Mouse (Mus musculus) granulocyte monocyte progenitor cell, adult 5-6 weeks (primary cell): ENCODE results near the gene Dgkd. TPM values are rescaled to one million over a fixed set of nuclear protein-coding genes. Genes with fewer than 3 reads are reported as not detected.
A peak's percentile ranks its signal among the peaks of the same experiment; 100 is the strongest.

Experiments
- ATAC-seq: replicated peaks from 2 replicates; pipeline ENCODE4 v1.8.0; 2016; ENCODE audit warnings: mild to moderate bottlenecking, moderate TSS enrichment, inconsistent platforms; ENCODE audit not compliant: poor library complexity, severe bottlenecking
- total RNA-seq, 2 experiments: library from RNA; stranded (forward) in 1 of 2; stranded (reverse) in 1 of 2; fragments of 200-712, 200-1000 nt in 1 of 2; fragments of >200 nt in 1 of 2; fragmentation: Nextera tagmentation in 1 of 2; gene quantifications; 2 replicates each; pipeline ENCODE4 v1.2.3; 2014 to 2017

Gene Dgkd
- total RNA-seq, 2 experiments from 2014 or later: 53.7 to 92.2 TPM

DNA sequence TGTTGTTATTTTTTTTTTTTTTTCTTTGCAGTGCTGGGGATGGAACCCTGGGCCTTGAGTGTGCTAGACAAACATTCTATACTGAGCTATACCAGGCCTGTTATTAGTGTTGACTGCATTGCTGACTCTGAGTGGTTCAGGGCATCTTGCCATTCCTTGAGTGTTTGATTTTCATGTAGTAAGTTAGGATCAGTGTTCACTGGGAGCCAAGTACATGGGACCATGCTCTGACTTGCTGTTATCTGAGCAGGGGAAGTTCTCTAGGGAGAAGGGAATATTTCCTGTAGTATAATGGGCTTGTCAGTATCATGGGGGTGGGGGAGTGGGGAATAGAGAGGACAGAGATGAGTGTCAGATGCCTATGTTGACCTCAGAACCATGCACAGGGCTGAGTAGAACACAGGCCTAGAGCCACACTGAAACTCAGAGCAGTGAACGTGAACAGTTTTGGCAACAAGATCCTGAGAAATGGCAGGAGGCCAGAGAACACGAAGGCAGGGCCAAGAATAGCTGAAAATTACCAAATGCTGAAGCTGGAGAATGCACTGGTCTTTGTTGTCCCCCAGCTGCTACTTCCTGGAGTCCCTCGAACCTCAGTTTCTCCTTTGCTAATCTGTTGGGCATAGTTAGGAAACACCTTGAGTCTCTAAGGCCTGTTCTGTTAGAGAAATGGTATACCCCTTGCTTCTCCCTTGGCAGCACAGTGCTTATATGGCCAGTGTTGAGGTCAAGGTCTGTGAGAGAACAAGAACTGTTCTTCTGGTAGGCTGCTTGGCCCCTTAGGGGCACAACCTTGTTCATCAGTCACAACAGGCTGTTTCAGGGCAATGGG, 26.6 kb downstream of the Dgkd start:
- no peak for ATAC-seq

DNA sequence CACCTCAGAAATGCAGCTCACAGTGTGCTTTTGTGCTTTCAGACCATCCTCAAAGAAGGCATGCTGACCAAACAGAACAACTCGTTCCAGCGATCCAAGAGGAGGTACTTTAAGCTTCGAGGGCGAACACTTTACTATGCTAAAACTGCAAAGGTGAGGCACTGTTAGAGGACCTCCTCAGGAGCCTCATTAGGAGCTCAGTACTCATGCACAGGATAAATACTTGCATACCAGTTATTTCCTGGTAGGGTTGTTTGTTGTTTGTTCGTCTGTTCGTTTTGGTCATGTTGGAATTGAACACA, 27.2 kb downstream of the Dgkd start:
- no peak for ATAC-seq

- no peak for ATAC-seq
Measured at GRCm38 (mm10) chr1:87880856-87881255, 27.8 kb downstream of the Dgkd start.

DNA sequence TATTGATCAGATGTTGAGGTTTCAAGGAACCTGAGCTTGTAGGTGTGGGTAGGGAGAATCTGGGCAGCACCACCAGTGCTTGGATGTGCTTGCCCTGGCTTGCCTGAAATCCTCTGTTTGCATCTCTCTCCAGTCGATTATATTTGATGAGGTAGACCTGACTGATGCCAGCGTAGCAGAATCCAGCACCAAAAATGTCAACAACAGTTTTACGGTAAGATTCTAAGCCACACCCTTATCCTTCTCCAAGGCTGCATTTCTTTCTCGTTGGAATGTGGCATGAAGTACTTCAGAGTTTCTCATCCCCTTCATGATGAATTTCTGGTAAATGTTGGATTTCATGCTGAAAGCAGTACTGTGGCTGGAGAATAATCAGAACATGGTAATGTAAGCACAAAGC, 28.6 kb downstream of the Dgkd start:
- ATAC-seq: no peak

DNA sequence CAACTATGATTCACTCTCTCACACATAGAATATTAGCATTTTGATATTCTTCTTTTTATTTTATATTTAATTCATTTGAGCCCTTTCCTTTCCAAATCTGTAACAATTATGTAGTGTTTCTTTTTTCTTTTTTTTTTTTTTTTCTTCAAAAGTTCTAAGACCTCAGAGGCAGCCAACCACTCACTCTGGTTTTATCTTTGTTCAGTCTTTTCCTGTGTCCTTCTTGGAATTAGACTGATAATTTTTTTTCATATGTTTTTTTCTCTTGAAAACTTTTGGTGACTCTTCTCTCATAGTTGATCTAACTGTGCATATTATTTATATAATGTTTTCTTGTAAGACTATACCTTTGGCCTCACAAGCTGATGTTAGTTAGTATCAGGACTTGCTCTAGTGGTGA, 29.5 kb downstream of the Dgkd start:
- no peak for ATAC-seq

GRCm38 (mm10) chr1:87890960-87891359, 37.9 kb downstream of the Dgkd start:
- ATAC-seq: no peak

GRCm38 (mm10) chr1:87891634-87892033, 38.5 kb downstream of the Dgkd start:
- ATAC-seq: no peak

DNA sequence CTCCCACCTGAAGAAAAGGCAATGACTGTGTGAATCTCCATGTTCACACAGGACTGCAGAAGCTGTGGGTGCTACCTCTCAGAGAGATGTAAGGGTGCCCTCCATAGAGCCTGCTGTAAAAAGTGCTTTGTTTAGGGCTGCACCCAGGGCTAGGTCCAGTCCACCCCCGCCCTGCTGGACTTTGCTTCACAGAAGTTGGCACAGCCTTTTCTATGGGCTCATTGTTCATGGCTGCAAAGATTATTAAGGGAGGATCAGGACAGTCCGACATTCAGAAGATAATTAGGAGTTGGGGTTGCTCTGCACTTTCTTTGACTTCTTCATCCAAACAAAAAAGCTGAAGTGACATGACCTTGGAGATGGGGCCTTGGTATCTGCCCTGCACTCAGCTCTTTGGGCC, 39.4 kb downstream of the Dgkd start:
- no peak for ATAC-seq

DNA sequence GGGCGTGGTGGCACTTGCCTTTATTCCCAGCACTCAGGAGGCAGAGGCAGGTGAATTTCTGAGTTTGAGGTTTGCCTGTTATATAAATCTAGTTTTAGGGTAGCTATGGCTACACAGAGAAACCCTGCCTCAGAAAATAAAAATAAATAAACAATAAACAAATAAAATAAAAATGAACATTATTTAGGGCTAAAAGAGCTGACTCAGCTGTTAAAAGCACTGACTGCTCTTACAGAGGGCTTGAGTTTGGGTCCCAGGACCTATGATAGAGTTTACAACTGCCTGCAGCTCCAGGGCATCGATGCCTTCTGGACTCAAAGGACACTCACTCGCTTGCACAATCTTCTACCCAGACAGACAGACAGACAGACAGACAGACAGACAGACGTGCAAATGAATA, 40.3 kb downstream of the Dgkd start:
- ATAC-seq: no peak

DNA sequence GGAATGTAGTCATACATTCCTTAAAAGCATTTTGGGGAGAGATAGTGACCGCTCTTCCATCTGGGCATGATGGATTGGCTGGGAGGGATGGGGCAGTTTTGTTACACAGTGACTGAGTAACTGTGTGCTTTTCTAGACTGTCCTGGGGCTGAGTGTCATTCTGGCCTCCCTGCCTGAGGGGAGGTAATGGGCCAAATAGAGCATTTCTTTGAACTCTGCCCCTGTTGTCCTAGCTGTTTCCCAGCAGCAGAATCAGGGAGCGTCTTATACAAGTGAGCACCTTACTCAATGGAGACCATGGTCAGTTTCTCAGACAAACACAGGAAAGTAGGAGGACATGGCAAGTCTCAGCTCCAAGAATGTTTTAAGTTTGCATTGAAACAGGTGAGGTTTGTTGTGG, 43.8 kb downstream of the Dgkd start:
- no peak for ATAC-seq

DNA sequence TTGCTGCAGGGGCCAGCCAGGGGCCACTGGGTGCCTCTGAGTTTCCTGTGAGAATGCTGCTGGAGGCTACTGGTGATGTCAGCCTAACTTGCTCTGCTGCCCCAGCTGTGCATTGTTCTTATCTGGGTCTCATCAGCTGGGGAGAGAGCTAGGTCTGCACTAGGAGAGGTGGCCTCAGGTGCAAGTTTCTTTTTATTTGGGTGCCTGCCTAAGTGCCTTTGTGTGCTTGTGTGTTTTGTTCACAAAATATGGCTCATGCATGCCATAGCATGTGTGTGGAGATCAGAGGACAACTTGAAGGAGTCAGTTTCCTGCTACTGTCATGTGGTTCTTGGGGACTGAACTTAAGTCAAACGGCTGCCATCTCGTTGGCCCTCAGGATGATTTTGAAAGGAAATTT, 46.6 kb downstream of the Dgkd start:
- ATAC-seq: no peak

GRCm38 (mm10) chr1:87900979-87901378, 47.9 kb downstream of the Dgkd start:
- peak; percentile 99 for ATAC-seq

GRCm38 (mm10) chr1:87902186-87902585, 49.1 kb downstream of the Dgkd start:
- ATAC-seq: no peak

DNA sequence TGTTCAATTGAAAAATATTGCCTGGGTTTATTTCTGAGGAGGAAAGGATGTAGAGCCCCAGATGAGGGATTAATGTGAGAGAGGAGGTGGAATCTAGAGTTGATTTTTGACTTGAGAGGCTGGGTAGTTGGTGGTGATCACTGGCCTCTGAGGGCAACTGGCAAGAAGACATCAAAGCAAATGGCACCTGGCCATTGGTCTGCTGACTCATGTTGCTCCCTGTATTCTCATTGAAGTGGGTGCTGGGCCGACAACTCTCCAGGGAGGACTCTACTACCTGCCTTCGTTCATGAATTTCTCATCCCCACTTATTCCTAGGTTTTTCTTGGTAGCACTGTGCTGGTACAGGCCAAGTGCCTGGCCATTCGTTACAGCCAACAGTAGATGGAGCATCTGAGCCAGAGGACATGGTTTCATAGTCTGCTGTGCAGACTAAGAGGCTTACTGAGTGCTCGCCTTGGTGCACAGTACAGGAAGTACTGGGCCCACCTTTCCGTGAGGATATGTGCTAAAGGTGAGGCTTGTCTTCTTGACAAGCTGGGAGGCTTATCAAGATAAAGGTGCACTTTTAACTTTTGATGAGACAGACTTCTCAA, 53.4 kb downstream of the Dgkd start:
- ATAC-seq: no peak

GRCm38 (mm10) chr1:87908006-87908405, 54.9 kb downstream of the Dgkd start:
- ATAC-seq: no peak

DNA sequence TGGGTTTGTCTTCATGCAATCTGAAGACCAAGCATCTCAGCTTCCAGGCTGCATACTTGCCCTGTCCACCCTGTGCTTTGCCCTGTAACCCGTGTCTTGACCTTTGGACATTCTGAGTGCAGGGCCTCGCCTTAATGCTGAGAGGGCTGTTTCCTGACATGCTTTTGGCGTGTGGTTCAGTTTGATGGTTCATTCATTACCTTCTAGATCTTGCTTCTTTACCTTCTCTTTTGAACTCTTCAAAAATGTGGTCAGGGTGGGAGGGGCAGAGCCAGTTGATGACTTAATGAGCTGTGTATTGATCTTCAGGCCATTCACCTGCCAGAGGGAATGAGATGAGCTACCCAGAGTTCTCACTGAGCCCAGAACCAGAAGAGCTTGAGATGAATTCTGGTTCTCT, 55.6 kb downstream of the Dgkd start:
- ATAC-seq: no peak

- no peak for ATAC-seq
Measured at GRCm38 (mm10) chr1:87909565-87909964, 56.5 kb downstream of the Dgkd start.

GRCm38 (mm10) chr1:87910428-87910827, 57.3 kb downstream of the Dgkd start:
- ATAC-seq: no peak; the same call in 1 of the 2 replicates

DNA sequence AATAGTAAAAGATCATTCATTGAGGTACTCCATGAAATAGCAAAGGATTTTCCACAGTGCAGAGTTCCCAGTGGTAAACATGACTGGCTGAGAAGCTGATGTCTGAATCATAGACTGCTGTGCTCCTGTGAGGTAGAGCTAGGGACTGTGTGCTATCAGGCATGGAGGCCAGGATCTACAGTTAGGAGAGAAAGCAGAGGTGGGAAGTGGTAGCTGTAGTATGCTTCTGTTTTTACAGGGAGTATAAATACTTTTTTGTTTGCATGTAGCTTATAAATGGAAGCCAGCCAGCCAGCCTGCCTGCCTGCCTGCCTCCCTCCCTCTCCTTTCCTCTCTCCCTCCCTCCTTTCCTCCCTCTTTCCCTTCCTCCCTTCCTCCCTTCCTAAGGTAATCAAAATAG, 60.3 kb downstream of the Dgkd start:
- ATAC-seq: no peak

GRCm38 (mm10) chr1:87917361-87917760, 64.3 kb downstream of the Dgkd start:
- ATAC-seq: no peak

DNA sequence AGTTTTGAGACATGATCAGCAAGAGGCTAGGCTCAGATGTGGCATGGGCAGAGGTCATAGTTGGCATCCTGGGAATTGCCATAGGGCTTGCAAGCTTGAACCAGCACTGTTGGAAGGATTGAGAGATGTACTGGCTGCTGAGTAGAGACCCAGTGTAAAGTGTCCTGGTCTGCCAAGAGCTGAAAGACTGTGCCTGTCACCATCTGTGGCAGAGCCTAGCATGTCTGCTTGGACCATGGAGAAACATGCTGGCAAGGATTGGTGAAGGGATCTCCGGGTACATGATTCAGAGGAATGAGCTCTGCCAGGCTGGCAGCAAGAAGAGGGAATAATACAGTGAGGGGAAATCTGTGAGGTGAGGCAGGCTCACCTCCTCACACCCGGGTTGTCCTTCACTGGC, 65.0 kb downstream of the Dgkd start:
- no peak for ATAC-seq

GRCm38 (mm10) chr1:87920056-87920614, 67.0 kb downstream of the Dgkd start:
- no peak for ATAC-seq
